Mouse (Mus musculus) lung, adult 18-20 months (tissue): ENCODE results near the gene Cbx4.
"Not testable (repeated sequence)": the region's sequence is repeated elsewhere in the genome, so short reads cannot be mapped to it uniquely, and the experiment has no call there.

Experiments used
- DNase-seq, 2 experiments: peaks; one replicate each; pipeline ENCODE4 v3.0.0; 2022; ENCODE audit warnings: mixed read lengths in 2 of 2

Gene Cbx4

GRCm38 (mm10) chr11:119109415-119110071 lies 23.5 kb upstream of the Cbx4 start:
- no peak for DNase-seq

DNA sequence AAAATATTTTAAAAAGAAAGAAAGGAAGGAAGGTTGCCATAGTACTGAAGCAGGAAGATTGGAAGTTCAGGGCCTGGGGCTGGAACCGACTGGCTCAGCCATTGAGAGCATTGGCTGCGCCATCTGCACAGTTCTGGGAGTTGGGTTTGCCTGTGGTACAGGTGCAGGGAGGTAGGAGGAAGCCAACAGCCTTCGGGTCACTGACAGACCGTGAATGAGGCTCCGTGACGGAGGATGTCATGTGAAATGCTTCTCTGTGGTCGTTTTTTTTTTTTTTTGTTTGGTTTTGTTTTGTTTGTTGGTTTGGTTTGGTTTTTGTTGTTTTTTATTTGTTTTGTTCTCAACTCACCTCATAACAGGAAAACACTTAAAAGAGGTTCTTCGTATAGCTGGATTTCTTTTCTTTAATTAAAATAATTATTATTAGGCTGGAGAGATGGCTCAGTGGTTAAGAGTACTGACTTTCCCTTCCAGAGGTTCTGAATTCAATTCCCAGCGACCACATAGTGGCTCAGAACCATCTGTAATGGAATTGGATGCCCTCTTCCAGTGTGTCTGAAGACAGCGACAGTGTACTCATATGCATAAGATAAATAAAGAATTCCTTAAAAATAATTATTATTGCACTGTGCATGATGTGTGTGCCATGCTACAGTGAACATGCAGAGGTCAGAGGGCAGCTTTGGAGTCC lies 22.7 kb upstream of the Cbx4 start:
- DNase-seq, result no peak

DNA sequence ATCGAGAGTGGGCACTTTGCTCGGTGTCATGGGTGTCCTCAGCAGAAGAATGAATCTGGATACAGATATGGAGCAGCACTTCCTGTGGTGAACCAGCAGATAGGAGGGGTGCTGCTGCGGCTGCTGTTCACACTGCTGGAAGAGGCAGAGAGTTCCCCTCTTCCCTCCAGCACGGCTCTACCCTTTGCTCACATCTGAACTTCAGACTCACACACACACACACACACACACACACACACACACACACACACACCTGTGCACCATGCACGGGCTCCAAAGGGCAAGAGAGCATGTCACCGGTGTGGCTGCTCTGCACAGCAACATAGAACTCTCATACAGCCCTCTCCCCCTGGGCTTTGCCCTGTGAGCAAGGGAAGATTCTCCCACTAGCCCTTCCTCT lies 20.3 kb upstream of the Cbx4 start:
- DNase-seq, result no peak

- no peak for DNase-seq
Measured at GRCm38 (mm10) chr11:119105748-119106147, 19.7 kb upstream of the Cbx4 start.

- no peak for DNase-seq
Measured at GRCm38 (mm10) chr11:119105071-119105609, 19.1 kb upstream of the Cbx4 start.

GRCm38 (mm10) chr11:119103991-119104390 lies 18.0 kb upstream of the Cbx4 start:
- no peak for DNase-seq

GRCm38 (mm10) chr11:119100355-119100754 lies 14.3 kb upstream of the Cbx4 start:
- DNase-seq, result not testable (repeated sequence)

DNA sequence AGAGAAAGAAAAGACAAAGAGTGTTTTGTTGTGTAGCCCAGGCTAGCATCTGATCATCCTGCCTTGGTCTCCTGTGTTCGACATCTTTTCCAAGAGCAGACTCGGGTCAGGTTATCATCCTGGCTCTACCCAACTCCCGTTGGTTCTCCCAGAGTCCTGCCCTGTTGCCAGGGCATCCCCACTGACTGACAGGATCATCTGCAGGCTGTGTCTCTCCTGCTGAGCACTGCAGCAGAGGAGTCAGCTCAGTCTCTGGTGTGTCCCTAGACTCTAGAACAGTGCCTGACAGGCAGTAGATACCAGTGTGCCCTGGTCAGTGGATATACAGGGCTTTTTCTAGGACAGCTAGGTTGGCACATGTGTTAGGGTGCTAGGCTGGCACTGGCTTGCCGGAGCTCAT lies 12.2 kb upstream of the Cbx4 start:
- DNase-seq, result no peak

GRCm38 (mm10) chr11:119095441-119095840 lies 9.4 kb upstream of the Cbx4 start:
- DNase-seq, result no peak

GRCm38 (mm10) chr11:119093322-119093721 lies 7.3 kb upstream of the Cbx4 start:
- DNase-seq, result no peak

- DNase-seq, result no peak
Measured at GRCm38 (mm10) chr11:119092286-119092685, 6.3 kb upstream of the Cbx4 start.

DNA sequence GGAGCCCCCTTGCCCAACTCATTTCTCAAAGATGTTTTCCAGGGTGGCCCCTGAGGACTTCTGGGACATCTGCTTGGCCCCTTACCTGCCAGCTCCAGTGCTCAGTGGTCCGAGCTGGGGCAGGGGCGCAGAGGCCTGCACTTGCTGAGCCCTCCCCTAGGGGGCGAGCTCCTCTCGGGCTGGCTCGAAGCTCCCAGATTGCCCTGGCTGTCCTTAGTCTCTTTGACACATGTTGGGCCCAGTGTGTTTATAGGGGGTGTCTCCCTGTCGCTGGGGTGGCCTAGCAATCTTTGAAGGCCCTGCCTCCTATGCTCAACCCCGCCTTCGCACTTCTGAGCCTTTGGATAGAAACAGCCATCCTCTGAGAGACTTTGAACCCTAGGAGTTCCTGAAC lies 5.6 kb upstream of the Cbx4 start:
- peak; percentile 41 to 48 for DNase-seq

DNA sequence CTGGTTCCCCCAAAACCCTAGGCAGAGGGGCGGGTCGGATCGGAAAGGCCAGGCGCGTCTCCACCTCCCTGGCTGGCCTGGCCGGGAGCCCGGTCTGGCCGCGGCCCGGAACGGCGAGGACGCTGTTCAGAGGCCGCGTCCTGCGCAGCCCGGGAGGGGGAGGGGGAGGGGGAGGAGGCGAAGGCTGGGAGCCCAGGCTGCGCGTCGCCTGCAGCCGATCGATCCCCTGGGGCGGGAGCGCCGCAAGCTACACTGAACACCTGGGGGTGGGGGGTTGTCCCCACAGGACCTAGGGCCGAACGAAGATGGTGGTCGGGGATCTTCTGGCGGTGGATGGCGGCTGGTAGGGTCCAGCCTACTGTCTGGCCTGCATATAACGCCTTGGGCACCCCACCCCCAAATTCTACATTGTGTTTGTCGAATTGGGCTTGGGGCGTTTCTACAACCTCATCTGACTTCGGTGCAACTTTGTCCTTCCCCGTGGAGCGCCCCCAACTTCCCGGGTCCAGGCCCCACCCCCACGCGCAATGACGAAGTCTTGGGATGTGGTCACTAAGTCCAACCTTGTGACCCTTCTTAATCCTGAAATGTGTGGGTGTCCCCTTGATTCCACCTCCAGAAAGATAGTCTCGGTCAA lies 5.1 kb upstream of the Cbx4 start:
- DNase-seq, result peak; percentile 69 to 82

GRCm38 (mm10) chr11:119090076-119090960 lies 4.3 kb upstream of the Cbx4 start:
- no peak for DNase-seq

- DNase-seq, result peak in 1 of 2 experiments; percentile 29
Measured at GRCm38 (mm10) chr11:119089235-119090075, 3.4 kb upstream of the Cbx4 start.

- peak; percentile 30 for DNase-seq
Measured at GRCm38 (mm10) chr11:119088391-119089234, 2.6 kb upstream of the Cbx4 start.

DNA sequence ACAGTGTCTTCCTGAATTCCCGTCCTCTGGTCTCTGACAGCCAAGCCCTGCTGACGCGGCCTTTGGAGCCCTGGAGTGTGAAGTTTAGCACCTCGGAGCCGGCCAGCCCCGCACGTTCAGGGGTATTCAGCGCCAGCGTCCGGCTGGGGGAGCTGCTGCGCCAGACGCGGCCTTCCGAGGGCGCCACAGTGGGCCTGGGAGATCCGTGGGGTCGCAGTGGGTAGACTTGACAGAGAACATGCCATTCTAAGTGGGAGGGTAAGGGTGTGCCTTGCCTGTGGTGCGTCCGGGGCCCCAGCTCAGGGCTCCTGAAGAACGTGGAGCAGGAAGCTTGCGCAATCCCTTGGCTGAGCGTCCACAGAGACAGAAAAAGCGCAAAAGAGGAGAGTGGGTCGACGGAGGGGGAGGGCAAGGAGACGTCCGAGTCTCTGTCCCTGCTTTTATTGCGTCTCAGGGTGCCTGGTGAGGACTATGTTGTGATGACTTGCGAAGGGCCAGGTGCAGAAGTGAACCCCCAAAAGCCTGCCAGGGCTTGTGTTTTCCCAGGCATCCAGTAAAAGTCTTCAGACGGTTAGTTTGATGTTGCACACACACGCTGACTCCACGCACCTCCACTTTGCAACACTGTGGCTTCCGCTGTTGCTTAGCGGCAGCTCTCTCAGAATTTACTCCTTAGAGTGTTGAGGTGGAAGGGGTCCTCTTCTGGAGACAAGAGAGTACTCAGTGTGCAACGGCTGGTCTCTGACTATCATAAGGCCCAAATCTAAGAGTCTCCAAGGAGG lies 1.5 kb upstream of the Cbx4 start:
- DNase-seq, result peak; percentile 79 to 84

DNA sequence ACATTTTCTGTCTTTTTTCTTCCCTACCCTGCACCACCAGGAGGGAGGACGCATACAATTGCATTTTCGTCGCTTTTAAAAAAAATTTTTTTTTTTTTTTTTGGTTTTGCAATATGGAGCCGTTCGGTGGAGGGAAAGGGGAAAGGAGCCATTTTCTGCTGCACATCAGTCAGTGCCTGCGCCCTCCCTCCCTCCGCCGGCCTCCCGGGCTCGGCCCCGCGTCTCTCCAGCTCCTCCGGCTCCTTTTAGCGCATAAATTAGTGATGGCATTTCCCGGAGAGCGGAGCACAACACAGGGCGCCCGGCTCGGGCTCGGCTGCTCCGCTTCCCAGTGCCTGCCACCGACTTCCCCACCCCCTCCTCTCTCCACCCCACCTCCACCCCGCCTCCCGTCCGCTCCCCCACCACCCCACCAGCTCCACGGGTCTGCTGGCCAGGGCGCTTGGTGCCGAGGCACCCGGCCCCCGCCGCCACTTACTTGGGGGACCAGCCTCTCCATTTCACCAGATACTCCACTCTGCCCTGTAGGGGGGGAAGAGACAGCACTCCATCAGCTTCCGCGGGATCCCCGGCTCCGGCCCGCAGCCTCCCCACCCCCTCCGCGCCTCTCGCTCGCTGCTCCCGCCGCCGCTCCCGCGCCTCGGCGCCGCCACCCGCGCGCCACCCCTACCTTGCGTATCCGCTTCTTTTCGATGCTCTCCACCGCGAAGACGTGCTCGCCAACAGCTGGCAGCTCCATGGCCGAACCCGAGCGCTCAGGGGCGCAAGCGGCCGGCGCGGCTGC lies 550 bp downstream of the Cbx4 start:
- DNase-seq, result peak; percentile 67 to 72
